Mouse (Mus musculus) E14TG2a.4 (cell line): ENCODE measurements around the gene Olfr1032.
"Not testable (repeated sequence)": the region's sequence is repeated elsewhere in the genome, so short reads cannot be mapped to it uniquely, and the experiment has no call there.

Experiments
- CTCF ChIP-seq: conservative IDR thresholded peaks from 2 replicates; pipeline ENCODE4 v1.5.1; 2014; ENCODE audit warnings: low read length
- NANOG ChIP-seq: IDR thresholded peaks from 2 replicates; pipeline ENCODE4 v1.6.1; 2014; ENCODE audit warnings: borderline replicate concordance, low read length, mixed read lengths

DNA sequence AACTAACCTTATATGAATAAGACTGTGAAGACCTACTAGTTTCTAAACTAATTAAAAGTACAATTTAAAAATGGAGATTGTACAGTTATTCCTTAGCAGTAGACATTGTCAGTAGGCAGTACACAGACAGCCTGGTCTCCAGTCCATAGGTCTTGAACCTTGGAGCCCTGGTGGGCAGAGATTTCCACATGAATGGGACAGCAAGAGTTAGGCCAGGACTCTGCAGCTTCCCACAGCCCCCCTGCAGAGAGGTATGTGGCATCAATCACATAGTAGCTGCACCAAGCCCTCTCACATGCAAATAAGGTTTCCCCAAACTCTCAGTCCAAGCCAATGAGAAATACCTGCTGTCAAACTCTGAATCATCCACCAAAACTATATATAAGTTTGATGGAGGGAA lies 45.4 kb downstream of the Olfr1032 start:
- not testable (repeated sequence) for TF ChIP-seq CTCF
- TF ChIP-seq NANOG, result peak; percentile 33; the same call in 1 of the 2 replicates
